Mouse (Mus musculus): ENCODE results near the gene Dnajb6. TPM values are rescaled to one million over a fixed set of nuclear protein-coding genes. Genes with fewer than 3 reads are reported as not detected.
"Not testable (repeated sequence)": the region's sequence is repeated elsewhere in the genome, so short reads cannot be mapped to it uniquely, and the experiment has no call there.

The Dnajb6 gene
- polyA plus RNA-seq, 1 experiment from 2014 or later, result 299 TPM

GRCm38 (mm10) chr5:29772038-29772437 lies 36.5 kb downstream of the Dnajb6 start:
- Histone ChIP-seq H3K27ac (no peak overlapping the region), H3K36me3 (peaks cover 47% of the 10 kb centered on the region), H3K9ac (replicated peaks) (no peak overlapping the region), H3K4me1 (replicated peaks) (no peaks in the 10 kb centered on the region), H3K4me3 (replicated peaks) (no peak overlapping the region), H3K9me3 (no peaks in the 10 kb centered on the region), H3K27me3 (no peaks in the 10 kb centered on the region), H3K4me2 (replicated peaks) (no peak overlapping the region)
- 92% methylated on average over 2 of the region's 2 CpGs for WGBS
- ATAC-seq, result no peak

GRCm38 (mm10) chr5:29772651-29773330 lies 37.3 kb downstream of the Dnajb6 start:
- 87% methylated on average over 4 of the region's 4 CpGs for WGBS
- no peaks in the 10 kb centered on the region for H3K4me1 ChIP-seq (replicated peaks)
- H3K9me3 ChIP-seq, result no peaks in the 10 kb centered on the region
- H3K4me2 ChIP-seq (replicated peaks), result no peak overlapping the region
- H3K9ac ChIP-seq (replicated peaks), result no peak overlapping the region
- no peak for ATAC-seq
- H3K36me3 ChIP-seq, result peaks cover 46% of the 10 kb centered on the region
- H3K27ac ChIP-seq, result no peak overlapping the region
- H3K4me3 ChIP-seq (replicated peaks), result no peak overlapping the region
- H3K27me3 ChIP-seq, result no peaks in the 10 kb centered on the region

- H3K36me3 ChIP-seq, result peaks cover 47% of the 10 kb centered on the region
- no peaks in the 10 kb centered on the region for H3K27me3 ChIP-seq
- H3K9me3 ChIP-seq, result no peaks in the 10 kb centered on the region
- WGBS, result 87% methylated on average over 13 of the region's 13 CpGs
- H3K9ac ChIP-seq (replicated peaks), result no peak overlapping the region
- ATAC-seq, result no peak
- no peak overlapping the region for H3K4me3 ChIP-seq (replicated peaks)
- no peaks in the 10 kb centered on the region for H3K4me1 ChIP-seq (replicated peaks)
- no peak overlapping the region for H3K27ac ChIP-seq
- H3K4me2 ChIP-seq (replicated peaks), result no peak overlapping the region
Observed at GRCm38 (mm10) chr5:29773460-29774150, 38.1 kb downstream of the Dnajb6 start.

- Histone ChIP-seq H3K36me3 (peaks cover 53% of the 10 kb centered on the region), H3K27ac (no peak overlapping the region)
Observed at GRCm38 (mm10) chr5:29775437-29775836, 39.9 kb downstream of the Dnajb6 start.

GRCm38 (mm10) chr5:29778029-29778428 lies 42.5 kb downstream of the Dnajb6 start:
- peaks cover 56% of the 10 kb centered on the region for H3K36me3 ChIP-seq
- H3K27me3 ChIP-seq, result no peaks in the 10 kb centered on the region
- H3K27ac ChIP-seq, result no peak overlapping the region
- H3K4me2 ChIP-seq (replicated peaks), result no peak overlapping the region
- no peaks in the 10 kb centered on the region for H3K9me3 ChIP-seq
- no peak overlapping the region for H3K4me3 ChIP-seq (replicated peaks)
- H3K4me1 ChIP-seq (replicated peaks), result no peaks in the 10 kb centered on the region
- WGBS, result 97% methylated on average over 6 of the region's 6 CpGs
- H3K9ac ChIP-seq (replicated peaks), result no peak overlapping the region
- no peak for ATAC-seq

More at GRCm38 (mm10) chr5:29775437-29775836, 39.9 kb downstream of the Dnajb6 start:
- Histone ChIP-seq H3K4me1 (replicated peaks) (no peaks in the 10 kb centered on the region), H3K9ac (replicated peaks) (no peak overlapping the region), H3K4me2 (replicated peaks) (no peak overlapping the region), H3K27me3 (no peaks in the 10 kb centered on the region), H3K9me3 (no peaks in the 10 kb centered on the region), H3K4me3 (replicated peaks) (no peak overlapping the region)
- 94% methylated on average over 5 of the region's 5 CpGs for WGBS
- ATAC-seq, result no peak

- not testable (repeated sequence) for H3K4me2 ChIP-seq (replicated peaks); ATAC-seq; H3K9me3 ChIP-seq; H3K27ac ChIP-seq; H3K27me3 ChIP-seq; H3K4me1 ChIP-seq (replicated peaks); H3K4me3 ChIP-seq (replicated peaks); H3K9ac ChIP-seq (replicated peaks)
- H3K36me3 ChIP-seq, result peaks cover 48% of the 10 kb centered on the region
- 95% methylated on average over 9 of the region's 9 CpGs for WGBS
Observed at GRCm38 (mm10) chr5:29779733-29780132, 44.2 kb downstream of the Dnajb6 start.

- Histone ChIP-seq H3K4me2 (replicated peaks) (no peak overlapping the region), H3K4me1 (replicated peaks) (no peaks in the 10 kb centered on the region), H3K9me3 (no peaks in the 10 kb centered on the region), H3K27ac (no peak overlapping the region), H3K9ac (replicated peaks) (no peak overlapping the region), H3K4me3 (replicated peaks) (no peak overlapping the region), H3K27me3 (no peaks in the 10 kb centered on the region), H3K36me3 (peaks cover 37% of the 10 kb centered on the region)
- WGBS, result 97% methylated on average over 3 of the region's 3 CpGs
- ATAC-seq, result no peak
Observed at GRCm38 (mm10) chr5:29782261-29782660, 46.8 kb downstream of the Dnajb6 start.

- 92% methylated on average over 10 of the region's 13 CpGs for WGBS
- not testable (repeated sequence) for ATAC-seq
- peaks cover 17% of the 10 kb centered on the region for H3K36me3 ChIP-seq
Observed at GRCm38 (mm10) chr5:29784906-29785305, 49.4 kb downstream of the Dnajb6 start.

GRCm38 (mm10) chr5:29785953-29786352 lies 50.5 kb downstream of the Dnajb6 start:
- not testable (repeated sequence) for H3K27ac ChIP-seq; H3K9me3 ChIP-seq; H3K4me2 ChIP-seq (replicated peaks); ATAC-seq; H3K9ac ChIP-seq (replicated peaks); H3K36me3 ChIP-seq; H3K27me3 ChIP-seq; H3K4me1 ChIP-seq (replicated peaks); H3K4me3 ChIP-seq (replicated peaks)
- WGBS, result 91% methylated on average over 1 of the region's 11 CpGs

More at GRCm38 (mm10) chr5:29784906-29785305, 49.4 kb downstream of the Dnajb6 start:
- H3K4me3 ChIP-seq (replicated peaks); H3K4me1 ChIP-seq (replicated peaks); H3K4me2 ChIP-seq (replicated peaks); H3K9ac ChIP-seq (replicated peaks); H3K27ac ChIP-seq; H3K9me3 ChIP-seq; H3K27me3 ChIP-seq: not testable (repeated sequence)

- H3K9ac ChIP-seq (replicated peaks); ATAC-seq; H3K4me1 ChIP-seq (replicated peaks); H3K27me3 ChIP-seq; H3K4me3 ChIP-seq (replicated peaks); H3K36me3 ChIP-seq; H3K27ac ChIP-seq; H3K9me3 ChIP-seq; H3K4me2 ChIP-seq (replicated peaks): not testable (repeated sequence)
- WGBS, result 93% methylated on average over 8 of the region's 8 CpGs
Observed at GRCm38 (mm10) chr5:29794933-29795332, 59.4 kb downstream of the Dnajb6 start.

- H3K4me2 ChIP-seq (replicated peaks), result no peak overlapping the region
- H3K4me3 ChIP-seq (replicated peaks), result no peak overlapping the region
- no peaks in the 10 kb centered on the region for H3K27me3 ChIP-seq
- ATAC-seq, result no peak
- no peaks in the 10 kb centered on the region for H3K9me3 ChIP-seq
- H3K4me1 ChIP-seq (replicated peaks), result 0 out of 2 replicates have a peak, but pooled peaks cover 3% of the 10 kb centered on the region
- no peaks in the 10 kb centered on the region for H3K36me3 ChIP-seq
- no peak overlapping the region for H3K27ac ChIP-seq
- no peak overlapping the region for H3K9ac ChIP-seq (replicated peaks)
- 94% methylated on average over 1 of the region's 1 CpGs for WGBS
Observed at GRCm38 (mm10) chr5:29808940-29809339, 73.5 kb downstream of the Dnajb6 start.

GRCm38 (mm10) chr5:29811377-29811921 lies 76.0 kb downstream of the Dnajb6 start:
- H3K27ac ChIP-seq; H3K4me3 ChIP-seq (replicated peaks); H3K4me1 ChIP-seq (replicated peaks); H3K9me3 ChIP-seq; H3K27me3 ChIP-seq; ATAC-seq; H3K4me2 ChIP-seq (replicated peaks); H3K9ac ChIP-seq (replicated peaks); H3K36me3 ChIP-seq: not testable (repeated sequence)
- WGBS, result 64% methylated on average over 7 of the region's 7 CpGs

All from midbrain, embryonic 13.5 days (tissue).